Comparison of ENCODE assay signal across 24 mouse cellular contexts in the genomic region with DNA sequence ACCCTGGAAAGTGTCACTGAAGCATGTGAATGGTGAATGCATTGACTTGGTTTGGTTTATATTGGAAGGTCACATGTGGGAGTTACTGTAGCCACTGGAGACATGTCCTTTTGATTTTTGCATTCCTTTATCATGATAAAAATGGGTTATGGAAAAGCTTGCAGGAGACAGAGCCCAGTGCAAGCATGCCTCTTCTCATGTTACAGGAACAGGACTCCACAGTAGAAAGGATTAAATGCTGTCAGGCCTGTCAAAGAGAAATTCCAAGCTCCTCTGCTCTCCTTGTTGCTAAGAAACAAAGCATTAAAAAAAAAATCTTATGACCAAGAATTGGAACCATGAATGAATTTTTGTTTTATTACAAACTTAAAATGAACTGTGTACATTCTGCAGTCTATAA. TPM values are rescaled to one million over a fixed set of nuclear protein-coding genes. Genes with fewer than 3 reads are reported as not detected.
"Had no signal": no experiment of that assay in that cellular context is flagged by ENCODE, and none has a peak within 500 bp of the region (broad histone marks: within the 10 kb centered on the region; RNA-seq: fewer than 3 reads in every experiment).

No protein-coding gene starts in this region.

- H3K27me3 ChIP-seq: liver, embryonic 13.5 days; midbrain, embryonic 15.5 days; neural tube, embryonic 12.5 days had no signal

- H3K27ac ChIP-seq: liver, embryonic 13.5 days; midbrain, embryonic 15.5 days; neural tube, embryonic 12.5 days had no signal

- H3K9ac ChIP-seq: liver, embryonic 13.5 days; liver, postnatal 0 days; midbrain, embryonic 15.5 days; neural tube, embryonic 12.5 days had no signal

- DNase-seq: kidney, adult 18-20 months; kidney, postnatal 14 days; left cerebral cortex, postnatal 4 days; liver; liver, embryonic 13.5 days; liver, postnatal 0 days; lung, postnatal 36 days; retina, postnatal 1 day; right cerebral cortex, postnatal 4 days; spleen, adult 18-20 months; thymus, adult 18-20 months; thymus, postnatal 14 days had no signal

- H3K4me2 ChIP-seq: liver, embryonic 13.5 days; midbrain, embryonic 11.5 days; midbrain, embryonic 15.5 days; neural tube, embryonic 12.5 days had no signal

- H3K4me3 ChIP-seq: liver, embryonic 13.5 days; midbrain, embryonic 15.5 days; neural tube, embryonic 12.5 days had no signal

- H3K4me1 ChIP-seq: liver, embryonic 13.5 days; midbrain, embryonic 15.5 days; neural tube, embryonic 12.5 days had no signal

- H3K36me3 ChIP-seq: liver, embryonic 13.5 days; midbrain, embryonic 15.5 days; neural tube, embryonic 12.5 days had no signal

- H3K9me3 ChIP-seq: liver, embryonic 13.5 days; midbrain, embryonic 15.5 days; neural tube, embryonic 12.5 days had no signal

- ATAC-seq: liver, postnatal 0 days; midbrain, embryonic 15.5 days had no signal

RNA-seq across cellular contexts. Expression of a gene that starts 3.0 kb away (rescaled TPM):
- total RNA-seq: layer of hippocampus, postnatal 25 days; left cerebral cortex, adult 8-10 months; left cerebral cortex, postnatal 4 days; megakaryocyte progenitor cell, adult 5-6 weeks; monocyte, adult 5-6 weeks; neutrophil, adult 5-6 weeks had no signal
- polyA plus RNA-seq: kidney, embryonic 14.5 days; large intestine, adult 2 months; liver, embryonic 13.5 days; liver, postnatal 0 days; lung, embryonic 16.5 days; midbrain, embryonic 11.5 days; midbrain, embryonic 15.5 days; neural tube, embryonic 12.5 days; stomach, embryonic 14.5 days had no signal

RNA-seq across cellular contexts. Expression of a gene that starts 24.8 kb away (rescaled TPM):
- total RNA-seq: layer of hippocampus, postnatal 25 days; left cerebral cortex, adult 8-10 months; left cerebral cortex, postnatal 4 days; megakaryocyte progenitor cell, adult 5-6 weeks; monocyte, adult 5-6 weeks; neutrophil, adult 5-6 weeks had no signal
- polyA plus RNA-seq: kidney, embryonic 14.5 days; large intestine, adult 2 months; liver, embryonic 13.5 days; liver, postnatal 0 days; lung, embryonic 16.5 days; midbrain, embryonic 11.5 days; midbrain, embryonic 15.5 days; neural tube, embryonic 12.5 days; stomach, embryonic 14.5 days had no signal

RNA-seq across cellular contexts. Expression of a gene that starts 35.3 kb away (rescaled TPM):
- total RNA-seq: layer of hippocampus, postnatal 25 days; left cerebral cortex, adult 8-10 months; megakaryocyte progenitor cell, adult 5-6 weeks; monocyte, adult 5-6 weeks; neutrophil, adult 5-6 weeks had no signal
- polyA plus RNA-seq: kidney, embryonic 14.5 days; large intestine, adult 2 months; liver, embryonic 13.5 days; liver, postnatal 0 days; lung, embryonic 16.5 days; midbrain, embryonic 11.5 days; midbrain, embryonic 15.5 days; neural tube, embryonic 12.5 days; stomach, embryonic 14.5 days had no signal

RNA-seq across cellular contexts. Expression of a gene that starts 46.9 kb away (rescaled TPM):
- total RNA-seq: layer of hippocampus, postnatal 25 days; left cerebral cortex, adult 8-10 months; left cerebral cortex, postnatal 4 days; megakaryocyte progenitor cell, adult 5-6 weeks; monocyte, adult 5-6 weeks; neutrophil, adult 5-6 weeks had no signal
- polyA plus RNA-seq: kidney, embryonic 14.5 days; large intestine, adult 2 months; liver, embryonic 13.5 days; liver, postnatal 0 days; lung, embryonic 16.5 days; midbrain, embryonic 11.5 days; midbrain, embryonic 15.5 days; neural tube, embryonic 12.5 days; stomach, embryonic 14.5 days had no signal

RNA-seq across cellular contexts. Expression of a gene that starts 56.8 kb away (rescaled TPM):
- total RNA-seq: layer of hippocampus, postnatal 25 days; left cerebral cortex, adult 8-10 months; left cerebral cortex, postnatal 4 days; megakaryocyte progenitor cell, adult 5-6 weeks; monocyte, adult 5-6 weeks had no signal
- polyA plus RNA-seq: kidney, embryonic 14.5 days; large intestine, adult 2 months; liver, embryonic 13.5 days; liver, postnatal 0 days; lung, embryonic 16.5 days; midbrain, embryonic 11.5 days; midbrain, embryonic 15.5 days; neural tube, embryonic 12.5 days; stomach, embryonic 14.5 days had no signal
